Mouse (Mus musculus): ENCODE results near the gene Grhl3. TPM values are rescaled to one million over a fixed set of nuclear protein-coding genes. Genes with fewer than 3 reads are reported as not detected.

Grhl3 gene
- total RNA-seq, 2 experiments from 2014 or later: 0.18 to 0.26 TPM

DNA sequence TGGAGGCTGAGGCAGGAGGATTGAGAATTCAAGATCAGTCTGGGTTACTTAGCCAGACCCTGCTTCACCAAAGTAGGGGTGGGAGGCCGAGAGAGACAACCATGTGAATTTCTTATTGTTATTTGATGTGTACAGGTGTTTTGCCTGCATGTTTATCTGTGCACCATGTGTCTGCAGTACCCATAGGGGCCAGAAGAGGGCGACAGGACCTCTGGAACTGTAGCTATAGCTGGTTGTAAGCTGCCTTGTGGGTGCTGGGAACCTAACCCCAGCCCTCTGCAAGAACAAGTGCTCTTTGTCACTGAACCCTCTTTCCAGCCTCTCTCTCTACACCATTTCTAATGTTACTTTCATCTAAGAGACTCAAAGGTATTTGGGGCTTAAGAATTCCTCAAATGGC, 43.2 kb downstream of the Grhl3 start:
- no peak for DNase-seq

DNA sequence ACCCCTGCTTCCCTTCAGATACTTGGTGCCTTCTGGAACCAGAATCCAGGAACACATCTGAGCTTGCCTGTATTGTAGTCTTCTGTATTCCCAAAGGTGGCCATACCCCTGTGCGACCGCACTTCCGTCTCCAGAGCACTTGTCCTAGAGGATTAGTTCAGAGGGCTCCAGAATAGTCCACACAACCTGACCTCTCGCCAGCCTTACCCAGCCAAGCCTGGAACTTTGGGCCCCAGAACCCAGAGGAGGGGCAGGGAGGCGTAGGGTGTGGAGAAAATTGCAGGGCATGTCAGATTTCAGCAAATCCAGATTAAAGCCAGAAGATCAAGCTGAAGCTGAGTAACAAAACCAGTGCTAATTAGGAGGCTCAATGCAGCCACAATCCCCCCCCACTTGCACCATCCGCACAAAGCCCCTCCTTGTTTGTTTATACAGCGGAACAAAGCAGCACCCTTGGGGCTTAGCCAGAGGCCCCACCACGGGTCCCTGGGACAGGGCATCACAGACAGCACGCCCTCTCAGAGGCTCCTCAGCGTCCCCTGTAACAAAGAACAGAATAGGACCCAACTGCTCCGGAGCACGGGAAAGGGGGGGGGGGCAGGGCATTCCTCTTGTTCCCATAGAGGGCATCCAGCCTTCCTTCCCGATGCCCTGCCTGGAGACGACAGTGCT, 47.3 kb downstream of the Grhl3 start:
- no peak for DNase-seq

DNA sequence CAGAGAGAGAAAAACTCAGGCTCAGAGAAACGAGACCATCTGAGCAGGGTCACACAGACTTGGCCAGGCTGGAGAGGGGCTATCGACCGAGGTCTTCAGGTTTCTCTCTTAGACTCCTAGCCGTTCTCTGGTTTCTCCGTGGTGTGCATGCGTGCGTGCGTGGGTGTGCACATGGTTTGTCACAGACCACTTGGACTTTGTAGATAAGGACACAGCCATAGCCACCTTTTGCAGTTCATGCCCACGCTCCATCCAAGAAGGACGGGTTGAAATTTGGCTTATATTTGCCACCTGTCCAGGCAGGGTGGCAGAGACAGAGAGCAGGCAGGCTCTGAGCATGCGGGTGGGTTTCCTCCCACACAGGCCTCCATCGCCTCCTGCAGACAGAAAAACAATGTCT, 48.4 kb downstream of the Grhl3 start:
- no peak for DNase-seq

DNA sequence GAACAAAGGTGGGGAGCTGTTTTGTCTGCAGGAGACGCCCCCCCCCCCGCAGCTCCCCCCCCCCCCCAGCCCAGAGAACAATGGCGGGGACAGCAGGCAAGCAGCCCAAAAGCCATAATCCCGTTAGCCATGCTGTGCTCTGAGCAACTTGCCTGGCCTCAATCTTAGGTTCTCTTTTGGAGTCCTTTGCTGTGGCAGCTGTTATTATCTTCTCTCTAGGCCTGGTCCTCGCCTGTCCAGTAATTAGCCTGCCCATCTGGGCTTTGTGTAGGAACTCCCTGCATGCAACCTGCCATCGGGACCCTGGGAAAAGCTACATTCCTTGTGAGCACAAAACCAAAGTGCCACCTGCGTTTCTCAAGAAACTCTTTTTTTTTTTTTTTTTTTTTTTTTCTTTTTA, 49.5 kb downstream of the Grhl3 start:
- DNase-seq: no peak

DNA sequence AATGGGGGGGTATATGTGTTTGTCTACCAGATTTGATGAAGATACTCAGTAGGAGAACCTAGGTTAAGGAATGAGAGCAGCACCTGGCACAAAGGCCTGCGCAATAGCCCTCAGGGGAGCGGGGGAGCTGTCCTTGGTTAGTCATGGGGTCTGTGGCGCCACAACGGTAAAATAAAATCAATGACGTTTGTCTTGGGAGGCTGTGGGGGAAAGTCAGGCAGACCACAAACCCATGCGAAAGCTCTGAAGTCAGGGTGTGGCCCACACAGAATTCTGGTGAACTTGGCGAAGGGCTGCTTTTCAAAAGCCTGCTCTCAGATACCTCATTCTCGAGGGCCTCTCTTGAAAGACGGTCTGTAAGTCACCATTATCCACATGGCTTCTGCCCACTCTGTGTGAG, 53.0 kb downstream of the Grhl3 start:
- no peak for DNase-seq

DNA sequence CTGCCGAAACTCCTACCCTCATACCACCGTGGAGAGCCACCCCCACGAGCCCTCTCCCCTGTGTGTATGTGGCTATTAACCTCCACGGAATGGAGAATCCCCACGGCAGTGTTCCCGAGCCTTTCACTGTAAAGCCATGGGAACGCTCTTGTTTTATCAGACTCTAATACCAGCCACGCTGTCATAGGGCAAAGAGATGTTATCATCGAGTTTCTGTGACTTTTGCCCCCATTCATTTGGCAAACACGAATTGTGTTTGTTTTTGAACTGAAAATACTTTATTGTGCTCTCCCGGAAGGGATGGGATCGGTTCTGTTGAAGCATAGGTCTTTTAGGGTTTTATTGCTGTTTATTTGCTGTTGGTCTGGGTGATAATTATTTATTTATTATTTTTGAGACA, 55.3 kb downstream of the Grhl3 start:
- DNase-seq: no peak

DNA sequence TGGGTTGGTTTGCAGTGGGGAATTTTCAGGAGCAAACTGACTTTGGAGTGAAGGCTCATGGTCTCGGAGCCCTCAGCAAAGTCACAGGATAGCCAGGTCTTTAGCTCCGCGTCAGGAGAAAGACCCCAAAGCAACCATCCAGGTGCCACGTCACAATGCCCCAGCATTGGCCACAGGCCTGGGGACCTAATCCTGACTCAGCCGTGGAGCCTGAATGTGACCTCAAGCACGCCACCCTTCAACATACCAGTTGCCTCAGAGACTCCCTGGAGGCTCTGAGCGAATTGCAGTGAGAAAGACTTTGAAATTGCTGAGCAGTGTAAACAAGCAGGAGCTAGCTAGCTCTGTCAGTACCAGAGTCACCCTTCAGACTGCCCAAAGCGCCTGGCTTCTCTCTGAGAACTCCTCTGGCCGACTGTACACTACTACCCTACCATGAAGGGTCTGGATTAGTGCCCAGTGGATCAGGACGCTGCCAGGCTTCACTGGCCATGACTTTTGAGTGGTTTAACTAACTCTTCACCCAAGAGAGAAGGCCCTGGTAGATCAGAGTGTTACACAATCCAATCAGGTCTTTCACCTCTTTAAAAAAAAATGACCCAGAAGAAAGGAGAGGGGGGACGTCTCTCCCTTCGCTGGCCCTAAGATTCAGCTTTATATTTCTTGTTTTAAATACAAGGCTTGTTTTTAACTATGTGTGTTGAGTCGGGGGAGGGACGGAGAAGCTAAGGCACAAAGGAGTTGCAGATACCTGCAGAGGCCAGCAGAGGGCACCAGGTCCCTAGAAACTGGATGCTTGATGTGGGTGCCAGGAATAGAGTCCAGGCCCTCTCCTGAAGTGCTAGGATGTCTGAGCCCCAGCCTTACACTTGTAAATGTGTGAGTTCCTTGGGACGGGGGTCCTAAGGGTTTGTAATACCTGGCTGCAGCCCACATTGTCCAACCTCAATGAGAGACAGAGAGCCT, 56.8 kb downstream of the Grhl3 start:
- DNase-seq: peak; percentile 68

DNA sequence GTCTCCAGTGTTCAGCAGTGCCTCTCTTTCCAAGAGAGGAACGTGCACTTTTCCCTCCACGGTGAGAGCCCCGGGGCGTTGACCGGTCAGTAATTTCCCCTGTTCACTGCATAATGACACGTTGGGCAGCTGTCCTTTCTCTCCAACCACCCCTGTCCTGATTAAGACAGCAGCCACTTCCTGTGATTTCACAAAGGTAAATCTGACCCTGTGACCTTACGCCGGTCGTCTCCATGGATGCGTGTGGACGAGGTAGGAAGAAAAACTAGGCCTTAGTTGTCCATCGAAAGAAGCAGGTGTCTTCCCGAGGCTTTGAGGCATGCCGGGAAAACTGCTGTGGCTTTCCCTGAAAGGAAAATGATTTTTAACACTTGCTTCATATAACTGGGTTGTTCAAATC, 58.5 kb downstream of the Grhl3 start:
- DNase-seq: no peak

DNA sequence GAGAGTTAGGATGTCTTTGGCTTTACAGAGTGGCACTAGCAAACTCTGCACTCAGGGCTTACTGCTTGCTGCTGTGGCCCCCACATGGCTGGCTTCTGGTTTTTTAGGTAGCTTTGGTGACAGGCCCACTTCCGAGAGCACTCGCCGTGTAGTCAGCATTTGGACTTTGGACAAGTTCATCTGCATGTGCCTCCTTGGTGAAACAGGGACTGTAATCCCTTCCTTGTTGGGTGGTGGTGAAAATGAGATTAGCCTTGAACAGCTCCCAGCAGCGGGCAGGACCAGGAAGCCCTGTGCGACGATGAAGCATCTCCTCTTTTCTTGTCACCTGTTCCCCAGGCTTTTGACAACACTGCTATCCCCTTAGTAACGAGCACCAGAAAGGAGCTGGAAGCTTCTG, 59.6 kb downstream of the Grhl3 start:
- DNase-seq: no peak

DNA sequence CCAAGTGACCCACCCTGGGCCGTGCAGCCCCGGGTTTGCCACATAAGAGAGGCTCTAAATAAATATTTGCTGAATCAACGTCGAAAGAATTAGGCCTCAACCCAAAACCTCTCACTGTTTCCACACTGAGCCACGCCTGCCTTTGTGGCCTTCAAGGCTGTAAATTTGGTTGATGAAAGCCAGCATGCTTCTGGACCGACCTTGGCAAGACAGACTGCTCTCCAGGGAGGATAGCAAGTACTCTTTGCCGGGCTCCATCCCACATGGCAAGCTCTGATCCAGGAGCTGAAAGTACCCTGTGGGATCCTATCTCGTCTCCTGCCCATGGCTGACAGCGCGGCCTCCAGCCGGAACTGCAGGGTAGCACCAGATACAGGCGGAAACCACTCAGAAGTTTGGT, 63.9 kb downstream of the Grhl3 start:
- DNase-seq: no peak

DNA sequence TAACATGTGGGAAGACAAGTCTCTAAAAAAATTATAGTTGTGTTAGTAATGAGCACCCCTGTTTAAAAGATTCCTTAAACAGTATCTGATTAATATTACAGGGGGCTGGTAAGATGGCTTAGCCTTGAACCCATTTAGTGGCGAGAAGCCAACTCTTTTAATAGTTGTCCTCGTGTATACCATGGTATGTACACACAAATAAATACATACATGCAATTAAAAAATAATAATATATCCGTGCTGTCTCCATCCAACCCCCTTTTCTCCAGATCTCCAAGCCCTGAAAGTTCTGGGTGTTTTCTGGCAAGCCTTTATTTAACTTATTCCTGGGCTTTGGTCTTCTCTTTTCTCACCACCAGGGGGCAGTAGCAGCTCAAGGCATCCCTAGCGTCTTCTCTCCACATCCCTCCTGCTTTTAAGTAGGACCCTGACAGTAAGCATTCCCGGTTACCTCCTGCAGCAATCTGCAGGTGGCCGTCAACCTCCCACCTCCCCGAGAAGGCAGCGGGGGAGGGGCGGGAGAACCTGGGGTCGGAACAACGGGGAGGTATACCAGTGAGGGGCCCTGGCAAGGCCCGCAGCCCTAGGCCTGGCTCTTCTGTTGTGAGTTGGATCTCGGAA, 64.9 kb downstream of the Grhl3 start:
- DNase-seq: peak; percentile 64

DNA sequence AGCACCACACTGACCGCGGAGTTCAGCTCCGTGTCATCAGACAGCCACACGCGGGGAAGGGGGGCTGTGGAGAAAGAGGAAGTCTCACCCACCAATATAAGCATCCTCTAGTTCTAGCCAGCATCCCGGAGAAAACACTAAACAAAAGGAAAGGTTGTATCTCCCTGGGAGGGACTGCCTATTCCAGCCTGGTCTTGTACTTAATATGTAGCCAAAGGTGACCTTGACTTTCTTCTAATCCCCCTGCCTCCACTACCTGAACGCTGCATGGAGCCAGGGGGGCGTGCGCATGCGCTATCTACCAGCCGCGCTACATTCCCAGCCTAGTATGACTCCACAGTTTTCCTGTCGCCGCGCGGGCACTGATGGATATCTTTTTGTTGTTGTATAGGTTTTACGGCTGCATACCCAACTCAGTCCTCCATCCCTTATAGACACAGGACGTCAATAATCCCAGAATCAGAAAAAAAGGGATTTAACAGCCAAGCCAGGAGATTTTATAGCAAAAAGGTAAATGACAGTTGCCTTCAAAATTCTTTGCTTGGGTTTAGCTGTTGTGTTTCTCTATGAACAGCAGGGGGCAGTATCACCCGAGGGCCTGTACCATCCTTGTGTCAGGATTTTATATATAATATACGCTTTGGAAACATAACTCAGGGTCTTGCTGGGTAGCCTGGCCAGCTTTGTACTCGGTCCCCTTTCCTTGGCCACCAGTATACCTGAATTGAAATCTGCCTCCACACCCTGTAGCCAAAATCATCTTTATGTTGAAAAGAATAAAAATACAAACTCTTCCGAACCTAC, 65.7 kb downstream of the Grhl3 start:
- no peak for DNase-seq

DNA sequence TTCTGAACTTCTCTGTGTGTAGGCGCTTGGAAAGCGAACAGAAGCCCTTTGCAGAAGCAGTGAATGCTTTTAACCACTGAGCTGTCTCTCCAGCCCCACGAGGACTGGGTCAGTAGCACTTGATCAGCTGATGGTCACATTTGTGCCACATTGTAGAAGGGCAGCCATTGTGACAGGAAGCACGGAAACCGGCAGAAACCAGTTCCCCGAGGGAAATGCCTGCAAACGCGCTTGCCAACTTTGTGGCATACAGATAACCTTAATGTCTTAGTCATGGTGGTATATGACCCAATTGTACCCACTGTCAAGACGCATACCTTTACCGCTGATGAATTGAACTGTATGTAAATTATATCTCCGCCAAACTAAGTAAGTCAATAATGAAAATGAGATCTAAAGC, 67.6 kb downstream of the Grhl3 start:
- no peak for DNase-seq

DNA sequence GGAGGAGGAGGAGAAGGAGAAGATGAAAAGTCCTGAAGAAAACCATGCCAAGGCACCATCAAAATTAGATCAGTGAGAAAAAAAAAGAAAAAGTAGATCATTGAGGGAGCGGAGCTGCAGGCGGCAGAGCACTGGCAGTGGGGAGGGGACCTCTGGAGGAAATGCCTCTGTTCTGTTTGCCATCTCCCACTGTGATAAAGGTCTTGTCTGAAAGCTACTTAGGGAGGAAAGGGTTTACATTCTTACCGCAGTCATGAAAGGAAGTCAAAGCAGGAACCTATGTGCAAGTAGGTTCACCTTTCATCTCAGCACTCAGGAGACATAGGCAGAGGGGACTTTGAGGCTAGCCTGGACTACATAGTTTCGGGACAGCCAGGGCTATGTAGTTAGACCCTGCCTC, 71.8 kb downstream of the Grhl3 start:
- DNase-seq: no peak

DNA sequence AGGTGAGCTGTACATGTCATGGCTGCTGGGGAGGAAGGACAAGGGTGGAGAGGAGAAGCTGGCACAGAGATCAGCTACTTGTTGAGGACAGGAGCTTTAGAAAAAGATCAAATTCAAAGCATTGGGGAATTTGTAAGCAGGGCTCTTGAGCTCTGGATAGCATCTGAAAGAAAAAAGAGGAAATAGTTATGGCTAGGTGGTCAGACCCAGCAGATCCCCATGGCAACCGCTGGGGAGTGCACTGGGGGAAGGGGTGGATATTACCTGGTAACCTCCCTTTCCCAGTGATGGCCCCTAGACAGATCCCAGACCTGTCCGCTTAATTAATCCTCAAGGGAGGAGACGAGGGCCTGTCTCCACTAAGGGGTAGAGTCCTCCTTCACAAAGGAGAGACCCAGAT, 73.6 kb downstream of the Grhl3 start:
- DNase-seq: no peak

DNA sequence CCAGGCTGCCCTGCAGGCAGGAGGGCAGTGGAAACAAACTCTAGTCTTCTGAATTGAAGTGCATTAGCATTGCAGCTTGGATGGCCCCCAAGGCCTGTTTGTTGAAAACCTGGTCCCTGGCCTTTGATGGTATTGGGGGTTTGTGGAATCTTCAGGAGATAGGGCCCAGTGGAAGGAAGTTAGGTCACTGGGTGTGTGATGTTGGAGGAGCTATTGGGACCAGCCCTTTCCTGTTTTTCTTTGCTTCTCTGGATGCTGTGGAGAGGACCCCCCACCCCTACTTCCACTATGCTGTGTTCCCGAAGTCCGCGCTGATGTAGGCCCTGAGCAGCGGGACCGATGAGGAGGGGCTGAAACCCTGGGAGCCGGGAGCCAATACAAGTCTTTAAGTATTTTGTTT, 75.3 kb downstream of the Grhl3 start:
- DNase-seq: no peak

DNA sequence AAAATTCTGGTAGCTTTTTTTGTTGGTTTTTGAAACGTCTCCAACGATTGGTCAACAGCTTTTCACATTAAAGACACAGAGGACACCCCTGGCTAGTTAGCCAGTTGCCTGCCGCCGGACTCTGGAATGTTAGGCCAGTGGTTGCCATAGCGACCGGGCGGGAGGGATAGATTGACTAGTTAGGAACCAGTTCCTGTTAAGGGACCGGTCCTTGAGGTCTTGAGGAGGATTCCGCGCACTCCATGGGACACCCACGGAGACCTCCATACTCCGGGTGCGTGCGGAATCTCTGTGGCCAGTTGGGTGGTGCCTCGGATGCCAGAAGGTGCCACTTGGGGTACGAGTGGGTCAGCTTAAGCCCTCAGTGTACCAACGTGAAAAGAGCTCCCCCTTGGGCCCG, 77.6 kb downstream of the Grhl3 start:
- peak; percentile 45 for DNase-seq

DNA sequence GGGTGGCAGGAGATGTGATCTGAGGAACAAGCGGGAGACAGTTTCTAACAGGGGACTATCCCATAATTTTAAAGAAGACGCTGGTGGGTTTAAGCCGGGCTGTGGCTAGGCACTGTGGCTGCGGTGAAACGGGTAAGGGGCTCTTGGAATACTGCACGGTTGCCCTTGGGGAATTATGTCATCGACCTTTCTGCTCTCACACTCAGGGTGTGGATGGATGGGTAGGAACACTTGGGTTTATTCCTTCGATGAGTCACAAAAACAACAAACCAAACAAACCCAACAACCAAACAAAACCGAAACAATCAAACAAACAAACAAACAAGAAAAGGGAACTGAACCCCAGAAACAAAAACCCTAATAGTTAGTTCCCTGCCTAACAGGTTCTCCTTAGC, 78.0 kb downstream of the Grhl3 start:
- no peak for DNase-seq

DNA sequence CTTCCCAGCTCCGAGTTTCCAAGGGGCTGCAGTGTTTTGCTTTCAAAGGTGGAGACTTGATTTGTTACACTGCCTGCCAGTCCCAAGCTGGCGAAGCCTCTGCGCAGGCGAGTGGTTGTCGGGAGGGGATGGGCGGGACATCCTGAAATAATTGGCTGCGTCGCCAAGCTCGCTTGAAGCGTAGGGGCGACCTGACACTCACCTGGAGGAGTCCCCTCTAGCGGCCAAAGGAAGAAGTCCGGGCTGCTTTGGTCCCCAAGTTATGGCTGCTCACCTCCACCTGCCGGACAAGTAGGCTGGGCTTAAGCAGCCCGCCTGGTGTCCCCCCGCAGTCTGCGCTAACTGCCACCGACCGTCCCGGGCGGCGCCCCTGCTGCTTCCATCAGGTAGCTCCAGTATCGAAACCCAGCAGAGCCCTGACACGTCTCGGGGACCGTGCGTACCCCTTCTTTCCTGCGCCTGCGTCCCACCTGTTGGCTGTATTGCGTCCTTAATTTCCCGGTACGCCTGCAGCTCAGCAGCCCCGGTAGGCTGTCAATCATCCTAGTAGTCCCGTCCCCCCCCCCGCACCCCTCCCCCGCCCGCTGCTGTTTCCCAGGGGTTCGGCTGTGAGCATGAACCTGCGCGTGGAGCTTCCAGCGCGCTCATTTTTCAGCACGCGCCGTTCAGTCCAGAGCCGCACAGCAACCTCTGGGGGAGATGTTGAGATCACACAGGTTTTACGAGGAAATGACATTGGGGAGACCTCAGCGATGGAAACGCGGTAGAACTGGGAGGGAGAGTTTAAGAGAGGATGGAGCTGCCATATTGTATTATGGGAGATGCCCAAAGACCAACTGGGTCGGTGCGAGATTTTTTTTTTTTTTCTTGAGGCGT, 78.7 kb downstream of the Grhl3 start, which contains the start of the genes Stpg1 and Nipal3:
Stpg1 (plus strand) TSS at position 270 of the 876 bp plus-strand sequence.
Nipal3 (minus strand) TSS at position 518 of the 876 bp plus-strand sequence.
- DNase-seq: peak; percentile 72

DNA sequence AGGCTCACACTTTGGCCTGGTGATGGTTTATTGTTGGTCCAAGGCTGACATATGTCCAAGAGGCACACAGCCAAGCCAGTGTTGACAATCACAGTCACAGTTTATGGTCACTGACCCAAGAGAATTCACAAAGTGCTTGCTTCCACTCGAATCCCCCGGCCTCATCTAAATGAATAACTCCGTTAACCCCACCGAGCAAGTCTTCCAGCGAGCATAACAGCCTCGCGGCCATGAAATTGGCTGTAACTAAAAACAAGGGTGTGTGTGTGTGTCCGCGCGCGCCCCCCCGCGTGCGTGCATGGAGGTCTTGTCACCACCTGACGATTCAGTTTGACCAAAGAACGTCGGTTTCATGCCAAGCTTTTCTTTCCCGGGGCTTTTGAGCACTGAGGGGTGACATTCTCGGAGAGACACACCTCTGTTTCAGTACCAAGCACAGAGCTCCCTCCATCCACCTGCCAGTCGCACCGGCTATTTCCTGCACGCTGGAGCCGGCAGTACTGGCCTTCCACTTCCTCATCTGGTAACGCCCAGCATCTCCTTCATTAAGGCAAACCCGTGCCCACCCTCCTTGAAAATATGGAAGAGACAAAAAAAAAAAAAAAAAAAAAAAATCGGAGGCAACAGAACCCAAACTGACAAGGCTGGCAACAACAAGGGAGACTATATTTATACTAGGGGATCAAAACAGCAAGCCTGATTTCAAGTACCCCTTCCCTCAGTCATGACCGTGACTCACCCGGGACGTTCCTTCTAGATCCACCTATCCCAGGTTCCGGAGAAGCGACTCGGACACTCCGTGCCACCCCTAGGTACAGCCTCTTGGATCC, 79.5 kb downstream of the Grhl3 start:
- no peak for DNase-seq

Measured in gastrocnemius, postnatal 10 days (tissue).